Mouse (Mus musculus) left cerebral cortex, postnatal 36 days (tissue): Measurements from ENCODE around the gene Btbd2. TPM values are rescaled to one million over a fixed set of nuclear protein-coding genes. Genes with fewer than 3 reads are reported as not detected.

Experiments used
- DNase-seq, 2 experiments: peaks; one replicate each; pipeline ENCODE4 v3.0.0; 2021 to 2022; ENCODE audit warnings: low spot score in 2 of 2, mixed read lengths in 1 of 2
- intact Hi-C: fragments of 180-260 bp; cut with DNase I; formaldehyde crosslinking; loops from one replicate; pipeline ENCODE4 v1.15.1; 2025
- total RNA-seq, 2 experiments: library from RNA; stranded (reverse); gene quantifications; 2 replicates each; pipeline ENCODE4 v1.2.3; 2021

Gene Btbd2
- total RNA-seq, 2 experiments from 2014 or later: 93.4 to 100 TPM

DNA sequence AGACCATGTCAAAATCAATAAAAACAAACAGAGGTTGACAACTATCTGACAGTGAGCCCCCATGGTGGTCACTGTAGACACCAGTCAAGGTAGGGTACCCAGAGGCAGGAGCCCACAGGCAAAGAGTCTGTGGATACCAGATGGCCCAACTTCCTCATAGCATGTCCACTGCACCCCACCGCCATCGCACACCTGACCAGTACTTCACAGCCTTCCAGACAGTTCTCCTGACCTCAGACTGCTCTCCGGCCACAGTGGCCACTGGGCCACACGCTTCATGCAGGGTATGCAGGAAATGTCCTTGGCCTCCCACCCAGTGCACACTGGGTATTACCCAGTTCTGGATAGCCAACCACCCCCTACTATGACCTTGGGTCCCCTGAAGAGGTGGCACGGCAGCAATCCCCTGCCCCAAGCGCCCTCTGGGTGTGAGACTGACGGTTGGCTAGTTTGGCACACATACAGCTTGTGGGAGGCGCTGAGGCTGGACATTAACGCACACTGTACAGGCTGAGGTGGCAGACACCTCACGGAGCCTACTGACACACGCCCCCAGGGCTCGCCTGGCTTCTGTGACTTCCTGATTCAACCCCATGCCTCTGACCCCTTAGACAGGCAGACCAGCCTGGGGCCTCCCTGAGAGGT lies 36.7 kb upstream of the Btbd2 start:
- intact Hi-C loops: no loop called here
- DNase-seq: no peak

DNA sequence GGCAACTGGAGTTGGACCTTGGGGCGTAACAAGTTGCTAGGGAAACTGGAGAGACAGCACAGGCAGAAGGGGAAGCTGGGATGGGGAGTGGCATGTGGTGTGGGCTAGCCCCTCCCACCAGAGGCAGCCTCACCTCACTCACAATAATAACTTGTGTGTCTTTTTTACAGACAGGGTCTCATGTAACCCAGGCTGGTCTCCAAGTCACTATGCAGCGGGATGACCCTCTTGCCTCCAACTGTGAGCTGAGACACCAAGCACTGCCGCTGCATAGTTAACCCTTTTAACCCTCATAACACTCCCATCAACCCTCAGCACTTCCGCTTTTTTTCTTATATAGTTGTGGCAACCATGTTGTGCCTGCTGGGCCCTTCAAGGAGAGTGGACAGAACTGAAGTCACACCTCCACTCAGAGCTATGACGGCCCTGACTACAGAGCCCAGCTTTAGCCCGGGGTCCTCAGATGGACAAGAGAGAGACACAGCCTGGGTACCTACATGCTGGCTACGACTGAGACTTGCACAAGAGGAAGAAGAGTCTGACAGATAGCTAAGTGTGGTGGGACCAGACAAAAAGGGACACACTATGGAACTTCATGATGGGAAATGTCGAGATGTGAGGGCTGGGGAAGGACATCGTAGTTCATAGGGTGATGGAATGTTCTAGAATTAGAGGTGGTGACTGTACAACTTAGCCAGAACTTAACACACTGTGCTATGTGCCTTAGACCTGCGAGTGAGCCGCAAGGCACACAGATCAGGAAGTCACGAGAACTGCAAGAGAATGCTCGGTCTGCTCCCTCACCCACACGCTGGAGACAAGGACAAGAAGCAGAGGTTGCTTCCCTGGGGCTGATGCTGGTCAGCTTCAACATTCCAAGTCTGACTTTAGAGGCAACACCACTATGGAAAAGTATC lies 35.6 kb upstream of the Btbd2 start:
- DNase-seq: no peak
- intact Hi-C loops: no loop called here

DNA sequence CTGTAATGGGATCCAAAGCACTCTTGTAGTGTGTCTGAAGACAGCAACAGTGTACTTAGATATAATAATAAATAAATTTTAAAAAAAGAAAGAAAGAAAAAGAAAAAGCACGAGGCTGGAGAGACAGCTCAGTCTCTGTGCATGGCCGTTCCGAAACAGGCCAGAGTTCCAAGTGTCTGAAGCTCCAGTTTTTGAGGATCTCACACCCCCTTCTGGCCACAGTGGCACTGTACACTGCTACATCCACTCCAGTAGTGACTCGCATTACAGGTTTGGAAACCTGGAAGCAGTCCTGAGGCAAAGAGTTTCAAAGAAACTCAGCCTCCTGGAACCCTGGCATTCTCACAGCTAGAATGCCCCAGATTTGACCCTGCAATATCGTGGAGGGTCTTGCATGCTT lies 31.0 kb upstream of the Btbd2 start:
- intact Hi-C loops: loop anchor here (5.0 kb wide), 2 partner anchors 76 to 121 kb away; no protein-coding TSS in a partner anchor
- DNase-seq: no peak

DNA sequence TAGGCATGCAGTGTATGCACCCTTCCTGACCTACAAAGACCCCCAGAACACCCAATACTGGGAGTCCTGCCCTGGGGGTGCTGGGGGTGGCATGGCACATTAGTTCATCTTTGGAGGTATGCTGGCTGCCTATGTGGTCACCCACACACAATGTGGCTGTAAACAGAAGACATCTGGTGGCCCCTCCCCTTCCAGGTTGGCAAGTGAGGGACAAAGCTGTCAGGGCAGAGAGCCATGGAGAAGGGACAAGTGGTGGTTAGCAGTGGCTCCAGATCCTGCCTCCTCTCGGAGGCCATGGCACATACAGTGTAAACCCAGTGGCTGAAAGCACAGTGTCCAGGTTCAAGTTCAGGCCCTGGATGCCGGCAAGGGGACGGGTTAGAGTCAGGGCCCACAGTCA lies 29.7 kb upstream of the Btbd2 start:
- DNase-seq: no peak
- intact Hi-C loops: loop anchor here (5.0 kb wide), 2 partner anchors 74 to 119 kb away; no protein-coding TSS in a partner anchor

DNA sequence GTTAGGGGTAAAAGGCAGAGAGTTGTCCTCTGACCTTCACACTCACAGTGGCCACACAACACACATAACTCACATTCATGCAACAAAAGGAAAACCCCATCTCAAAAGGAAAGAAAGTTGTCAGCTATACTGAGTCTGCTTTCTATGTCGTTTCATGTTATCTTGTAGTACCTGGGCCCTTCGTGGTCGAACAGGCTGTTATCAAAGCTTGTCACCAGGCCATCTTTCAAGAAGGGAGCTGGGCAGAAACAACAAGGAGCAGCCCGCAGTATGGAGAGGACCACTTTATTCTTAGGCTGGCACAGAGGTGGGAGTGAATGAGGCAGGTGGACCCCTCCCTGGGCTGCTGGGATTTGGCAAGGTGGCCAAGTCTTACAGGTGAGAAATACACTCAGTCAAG lies 28.1 kb upstream of the Btbd2 start:
- intact Hi-C loops: loop anchor here (5.0 kb wide), 2 partner anchors 73 to 118 kb away; no protein-coding TSS in a partner anchor

DNA sequence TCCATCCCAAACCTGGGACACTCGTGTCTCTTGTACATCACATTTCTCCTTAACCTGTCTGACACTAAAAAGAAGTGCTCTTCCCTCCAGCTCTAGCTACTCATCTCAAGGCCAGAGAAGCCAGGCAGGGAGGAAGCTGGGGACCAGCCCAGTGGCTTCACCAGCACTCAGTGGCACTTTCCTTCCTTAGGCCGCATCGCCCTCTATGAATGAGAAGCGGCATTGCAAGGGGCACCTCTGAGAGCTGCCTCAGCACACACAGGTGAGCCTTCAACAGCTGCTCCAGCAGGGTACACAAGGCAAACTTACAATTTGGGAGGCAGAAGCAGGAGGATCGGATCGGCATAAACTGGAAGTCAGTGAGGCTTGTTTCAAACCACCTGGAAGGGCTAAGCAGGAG lies 27.3 kb upstream of the Btbd2 start:
- intact Hi-C loops: no loop called here
- DNase-seq: no peak

More for the DNA sequence above, 28.1 kb upstream of the Btbd2 start:
- DNase-seq: no peak

DNA sequence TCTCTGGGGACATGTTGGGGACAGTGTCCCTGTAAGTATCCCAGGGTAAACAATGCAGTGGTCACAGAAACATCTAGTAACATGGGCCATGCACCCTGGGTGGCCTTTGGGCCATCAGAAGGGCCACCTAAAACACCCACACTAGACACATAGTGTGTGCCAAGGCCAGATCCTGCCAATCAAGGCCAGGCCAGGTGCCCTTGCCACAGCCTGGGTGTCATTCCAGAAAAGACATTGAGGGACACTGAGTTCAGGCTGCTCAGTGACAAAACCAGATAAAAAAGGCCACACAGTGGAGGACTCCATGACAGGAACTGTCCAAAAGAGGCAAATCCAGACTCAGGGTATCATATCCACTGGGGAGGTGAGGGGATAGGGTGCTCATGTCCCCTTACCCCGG lies 26.8 kb upstream of the Btbd2 start:
- DNase-seq: no peak
- intact Hi-C loops: no loop called here

DNA sequence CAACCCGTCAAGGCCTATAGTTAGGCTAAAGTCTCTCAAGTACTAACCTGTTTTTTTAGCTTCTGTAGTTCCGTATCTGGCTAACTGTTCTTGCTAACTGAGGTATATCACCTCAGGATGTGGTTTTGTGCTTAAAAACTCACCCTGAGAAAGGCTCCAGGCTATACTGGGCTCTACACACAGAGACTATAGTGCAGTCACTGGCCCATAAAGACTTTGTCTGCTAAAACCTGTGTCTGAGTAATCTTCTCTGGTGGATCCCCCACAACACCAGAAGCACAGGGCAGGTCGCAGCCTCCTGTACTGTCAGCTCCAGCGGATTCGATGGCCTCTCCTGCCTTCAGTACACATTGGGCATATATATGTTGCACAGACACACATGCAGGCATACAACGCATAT lies 25.1 kb upstream of the Btbd2 start:
- intact Hi-C loops: no loop called here
- DNase-seq: no peak

DNA sequence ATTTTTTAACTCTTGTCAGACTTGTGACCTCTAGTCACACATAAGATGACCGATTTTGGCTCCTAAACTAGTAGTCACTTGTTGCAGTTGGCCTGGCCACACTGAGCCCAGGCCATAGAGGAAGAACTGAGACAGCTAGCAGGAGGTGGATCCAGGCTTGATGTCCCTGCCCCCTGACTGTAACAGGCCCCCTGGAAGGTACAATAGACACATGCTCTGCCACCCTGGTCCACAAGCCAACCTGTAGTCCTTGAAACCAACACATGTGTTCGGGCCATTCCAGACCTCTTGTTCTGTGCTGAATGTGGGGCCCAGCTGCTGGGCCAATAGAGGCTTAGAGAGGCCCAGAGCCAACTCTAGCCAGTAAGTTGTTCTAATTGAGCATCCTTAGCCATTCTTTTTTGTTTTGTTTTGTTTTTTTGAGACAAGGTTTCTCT lies 23.4 kb upstream of the Btbd2 start:
- no peak for DNase-seq
- intact Hi-C loops: no loop called here

DNA sequence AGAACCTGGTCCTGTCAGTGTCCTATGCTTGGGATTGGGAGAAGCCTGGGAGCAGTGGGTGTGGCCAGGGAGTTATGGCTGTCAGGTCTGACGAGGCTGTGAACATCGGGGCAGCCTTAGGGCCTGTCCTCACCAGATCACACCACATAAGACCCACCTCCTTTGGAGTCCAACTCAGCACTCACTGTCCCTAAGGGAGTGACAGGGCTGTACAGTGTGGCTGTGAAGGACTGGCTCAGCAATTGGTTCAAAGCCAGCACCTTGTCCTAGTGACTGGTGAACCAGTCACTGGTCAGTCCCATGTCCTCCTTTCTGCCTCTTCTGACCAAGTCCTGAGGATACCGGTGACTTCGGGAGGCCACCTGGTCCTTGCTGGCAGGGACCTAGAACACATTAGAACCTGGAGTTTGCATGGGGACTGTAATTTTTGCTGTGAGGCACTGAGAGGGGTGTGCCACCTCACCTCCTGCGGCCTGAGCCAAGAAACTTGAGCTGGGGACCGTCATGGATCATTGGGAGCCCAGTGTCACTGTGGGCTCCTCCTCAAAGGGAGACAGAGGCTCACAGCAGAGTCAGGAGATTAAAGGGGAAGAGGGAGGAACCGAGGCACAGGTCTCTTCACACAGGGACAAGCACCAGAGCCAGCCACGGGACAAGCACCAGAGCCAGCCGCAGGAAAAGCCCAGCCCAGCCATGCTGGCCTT lies 22.8 kb upstream of the Btbd2 start:
- intact Hi-C loops: no loop called here
- DNase-seq: no peak

DNA sequence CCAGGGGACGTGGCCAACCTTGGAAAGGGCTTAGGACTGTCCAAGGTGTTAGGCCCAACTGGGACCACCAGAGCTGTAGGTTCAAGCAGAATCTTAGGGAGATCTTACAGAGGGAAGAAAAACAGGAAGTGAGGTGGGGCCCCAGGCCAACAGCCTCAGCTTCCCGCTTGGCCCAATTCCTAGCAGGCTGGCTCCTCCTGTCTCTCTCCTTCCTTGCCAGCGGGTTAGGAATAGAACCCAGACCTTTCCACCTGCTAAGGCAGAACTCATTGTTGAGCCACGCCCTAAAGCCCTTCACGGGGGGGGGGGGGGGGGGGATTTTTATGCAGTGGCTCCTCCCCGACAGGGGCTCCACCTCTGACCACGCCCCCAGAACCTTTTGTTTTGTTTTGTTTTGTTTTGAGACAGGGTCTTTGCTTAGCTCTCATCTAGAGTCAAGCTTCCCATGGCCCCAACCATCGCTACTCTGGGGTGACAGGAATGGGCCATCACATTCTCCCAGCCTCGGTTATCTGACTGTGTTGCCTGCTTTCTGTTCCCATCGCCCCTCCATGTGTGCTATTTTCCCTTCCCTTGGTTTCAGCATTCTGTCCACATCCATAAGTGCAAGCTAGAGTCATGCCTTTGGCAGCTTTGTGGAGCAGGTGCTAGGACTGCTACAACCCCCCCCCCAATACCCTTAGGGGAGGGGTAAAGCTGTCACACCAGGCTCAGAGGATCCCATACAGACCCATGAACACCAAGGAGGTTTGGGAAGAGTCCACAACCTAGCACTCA lies 21.9 kb upstream of the Btbd2 start:
- intact Hi-C loops: no loop called here
- no peak for DNase-seq

DNA sequence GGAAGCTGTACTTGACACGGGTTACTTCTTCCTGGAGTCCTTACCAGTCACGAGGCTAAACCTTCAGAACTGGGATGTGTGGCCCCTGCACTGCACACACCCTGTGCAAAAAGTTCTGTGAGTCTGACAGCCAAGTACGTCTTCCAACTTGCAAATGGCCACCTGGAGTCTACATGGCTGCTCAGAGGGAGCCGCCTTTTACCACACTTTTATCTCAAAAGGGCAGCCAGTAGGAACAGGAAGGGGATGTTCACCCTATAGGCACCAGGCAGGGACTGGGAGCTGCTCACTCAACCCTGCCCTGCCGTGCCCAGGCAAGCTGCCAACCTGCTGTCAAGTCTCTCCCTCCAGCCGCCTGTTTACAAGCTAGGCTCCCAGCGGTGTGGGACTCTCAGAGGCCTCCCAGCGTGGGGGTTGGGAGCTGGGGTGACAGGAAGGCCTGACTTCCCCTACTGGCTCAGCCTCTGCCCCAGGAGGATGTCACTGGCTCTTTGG lies 21.1 kb upstream of the Btbd2 start, which contains the start of gene Mknk2:
Gene Mknk2 (minus strand): TSS at position 171 of the 495 bp plus-strand sequence.
- intact Hi-C loops: loop anchor here (2.0 kb wide), 2 partner anchors 21 to 55 kb away; partner anchors contain the start of genes Btbd2 and Csnk1g2
- peak; percentile 75 for DNase-seq

DNA sequence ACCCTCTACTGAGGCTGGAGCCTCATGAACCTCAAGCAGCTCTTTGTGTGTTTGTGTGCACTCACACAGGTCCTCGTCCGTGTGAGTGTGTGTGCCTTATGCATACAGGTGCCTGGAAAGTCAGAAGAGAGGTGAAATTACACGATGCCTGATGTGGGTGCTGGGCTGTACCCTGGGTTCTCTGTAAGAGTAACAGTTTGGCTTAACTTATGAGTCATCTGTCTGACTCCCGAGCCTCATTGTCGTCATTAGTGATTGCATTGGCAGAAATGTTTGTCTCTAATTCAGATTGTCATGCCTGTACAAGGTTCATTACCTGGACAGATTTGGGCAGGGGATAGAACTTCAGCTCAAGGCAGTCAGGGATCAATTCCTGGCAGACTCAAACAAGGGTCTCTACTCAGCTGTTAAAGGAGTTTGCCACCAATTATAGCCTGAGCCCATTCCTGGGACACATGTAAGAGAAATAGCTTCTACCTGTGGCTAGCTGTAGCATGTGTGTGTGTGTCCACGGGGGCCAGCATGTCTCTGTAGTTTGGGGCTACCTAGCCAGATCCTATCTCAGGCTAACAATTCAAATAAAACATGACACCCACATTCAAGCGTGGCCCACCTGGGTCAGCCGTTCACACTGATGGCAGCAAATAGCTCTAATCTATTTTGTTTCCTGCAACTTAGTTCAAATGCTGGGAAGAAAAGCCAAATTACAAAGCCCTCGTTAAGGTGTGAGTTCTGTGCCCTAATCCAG lies 20.4 kb upstream of the Btbd2 start:
- peak in 1 of 2 experiments; percentile 35 for DNase-seq
- intact Hi-C loops: loop anchor here (2.0 kb wide), 2 partner anchors 21 to 55 kb away; partner anchors contain the start of genes Btbd2 and Csnk1g2

DNA sequence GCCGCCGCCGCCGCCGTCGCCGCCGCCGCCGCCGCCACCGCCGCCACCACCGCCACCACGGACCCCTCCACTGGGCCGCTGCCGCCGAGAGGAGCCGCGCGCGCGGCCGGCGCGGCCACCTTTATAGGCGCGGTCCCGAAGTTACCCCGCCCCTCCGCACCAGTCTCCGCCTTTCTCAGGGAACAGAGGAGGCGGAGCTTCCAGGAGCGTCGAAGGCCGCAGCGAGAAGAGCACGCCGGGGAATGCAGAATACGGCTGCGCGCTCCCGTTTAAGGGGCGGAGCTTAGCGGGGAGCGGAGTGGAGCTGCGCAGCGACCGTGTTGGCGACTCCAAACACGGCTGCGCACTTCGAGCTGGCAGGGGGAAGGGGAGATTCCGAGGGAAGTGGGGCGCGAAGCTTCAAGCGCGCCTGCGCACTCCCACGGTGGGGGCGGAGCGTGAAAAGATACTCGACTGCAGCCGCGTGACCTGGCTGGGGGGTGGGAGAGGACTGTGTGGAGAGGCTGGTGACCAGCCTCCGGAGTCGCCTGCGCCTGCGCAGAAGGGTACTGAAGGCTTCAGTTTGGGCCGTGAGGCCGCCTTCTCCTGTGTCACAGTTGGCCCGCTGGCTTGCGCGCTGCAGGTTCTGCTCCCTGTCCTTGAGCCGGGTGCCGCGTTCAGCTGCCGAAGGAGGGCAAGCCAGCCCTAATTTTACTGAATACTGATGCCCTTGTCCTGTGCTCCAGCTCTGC lies 19.5 kb upstream of the Btbd2 start:
- intact Hi-C loops: loop anchor here (2.0 kb wide), 2 partner anchors 20 to 54 kb away; partner anchors contain the start of genes Btbd2 and Csnk1g2
- peak; percentile 99 to 100 for DNase-seq

DNA sequence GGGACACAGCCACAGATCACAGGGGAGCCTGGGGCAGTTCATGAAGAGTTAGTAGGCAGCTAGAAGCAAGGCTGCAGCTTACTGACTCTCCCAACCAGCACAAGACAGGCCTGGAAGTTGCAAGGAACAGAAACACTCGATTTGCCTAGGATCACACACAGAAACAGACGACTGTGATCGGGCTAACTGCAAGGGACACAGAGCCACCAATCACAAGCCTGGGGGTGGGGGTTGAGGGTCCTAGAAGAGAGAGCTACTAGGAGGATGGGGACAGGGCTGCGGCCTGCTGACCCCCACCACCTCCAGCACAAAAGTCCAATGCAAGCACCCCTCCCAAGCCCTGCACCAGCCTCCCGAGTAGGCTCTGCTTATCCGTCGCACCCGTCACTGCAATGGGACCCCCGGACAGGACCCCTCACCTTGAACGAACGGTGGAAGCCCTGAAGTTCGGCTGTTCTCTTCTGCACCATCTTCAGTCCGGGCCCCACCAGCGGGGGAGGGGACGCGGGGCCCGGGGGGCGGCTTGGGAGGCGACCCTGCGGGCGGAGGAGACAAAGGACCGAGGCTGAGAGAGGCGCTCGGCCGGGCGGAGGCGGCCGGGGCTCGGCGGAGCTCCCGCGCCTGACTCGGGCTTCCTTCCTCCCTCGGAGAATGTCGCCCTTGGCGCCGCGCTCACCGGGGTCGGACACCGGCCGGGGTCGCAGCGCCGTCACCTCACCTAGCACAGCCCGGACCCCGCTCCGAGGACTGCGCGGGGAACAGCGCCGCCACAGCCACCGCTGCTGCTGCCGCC lies 18.7 kb upstream of the Btbd2 start:
- intact Hi-C loops: loop anchor here (2.0 kb wide), 2 partner anchors 19 to 53 kb away; partner anchors contain the start of genes Btbd2 and Csnk1g2
- DNase-seq: peak in 1 of 2 experiments; percentile 43

DNA sequence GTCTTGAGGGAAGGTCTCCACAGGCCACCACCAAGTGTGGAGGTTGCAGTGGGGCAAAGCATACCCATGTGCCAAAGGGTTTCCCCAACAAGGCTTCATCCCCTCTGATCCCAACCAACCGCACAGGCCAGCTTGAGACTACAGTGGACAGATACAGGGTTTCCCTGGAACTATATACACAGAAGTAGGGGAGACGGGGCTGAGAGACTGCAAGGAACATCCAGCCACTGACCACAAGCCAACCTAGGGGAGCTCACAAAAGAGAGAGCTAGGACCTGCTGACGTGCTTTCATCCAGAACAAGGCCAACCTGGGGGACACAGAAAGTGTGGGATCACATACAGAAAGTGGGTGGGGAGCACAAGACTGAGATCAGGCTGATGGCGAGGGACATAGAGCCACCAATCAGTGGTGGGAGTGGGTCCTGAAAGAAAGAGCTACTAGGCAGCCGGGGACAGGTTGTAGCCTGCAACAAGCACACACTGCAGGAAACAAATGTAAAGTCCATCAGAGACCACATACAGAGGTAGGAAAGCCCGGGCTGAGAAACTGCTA lies 18.1 kb upstream of the Btbd2 start:
- no peak for DNase-seq
- intact Hi-C loops: no loop called here
